Mouse (Mus musculus): ENCODE measurements at regions not wholly inside any gene's neighbourhood (a gene's known extent, or its start where the extent isn't known, plus 50 kb on each side); places are given as distances from the start of the nearest gene placed in this dataset.
A peak's percentile ranks its signal among the peaks of the same experiment; 100 is the strongest.

DNA sequence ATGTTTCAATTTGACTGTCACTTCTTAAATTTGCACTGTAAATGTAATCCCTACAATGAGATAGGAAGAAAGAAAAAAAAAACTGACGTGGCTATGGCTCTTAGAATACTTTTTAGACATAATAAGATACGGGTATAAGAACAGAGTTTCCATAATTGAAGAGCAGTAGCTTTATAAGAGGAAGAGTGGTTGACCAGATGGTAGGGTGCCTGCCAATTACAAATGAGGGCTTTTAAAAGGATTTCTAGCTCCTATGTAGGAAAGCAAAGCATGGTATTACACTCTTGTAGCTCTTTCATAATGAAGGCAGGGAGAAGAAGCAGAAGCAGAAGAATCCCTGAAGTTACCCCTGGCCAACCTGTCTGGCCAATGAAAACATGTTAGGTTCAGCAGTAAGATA, 239.7 kb upstream of the Car10 start:
- WGBS, result 79% methylated on average over 2 of the region's 2 CpGs

DNA sequence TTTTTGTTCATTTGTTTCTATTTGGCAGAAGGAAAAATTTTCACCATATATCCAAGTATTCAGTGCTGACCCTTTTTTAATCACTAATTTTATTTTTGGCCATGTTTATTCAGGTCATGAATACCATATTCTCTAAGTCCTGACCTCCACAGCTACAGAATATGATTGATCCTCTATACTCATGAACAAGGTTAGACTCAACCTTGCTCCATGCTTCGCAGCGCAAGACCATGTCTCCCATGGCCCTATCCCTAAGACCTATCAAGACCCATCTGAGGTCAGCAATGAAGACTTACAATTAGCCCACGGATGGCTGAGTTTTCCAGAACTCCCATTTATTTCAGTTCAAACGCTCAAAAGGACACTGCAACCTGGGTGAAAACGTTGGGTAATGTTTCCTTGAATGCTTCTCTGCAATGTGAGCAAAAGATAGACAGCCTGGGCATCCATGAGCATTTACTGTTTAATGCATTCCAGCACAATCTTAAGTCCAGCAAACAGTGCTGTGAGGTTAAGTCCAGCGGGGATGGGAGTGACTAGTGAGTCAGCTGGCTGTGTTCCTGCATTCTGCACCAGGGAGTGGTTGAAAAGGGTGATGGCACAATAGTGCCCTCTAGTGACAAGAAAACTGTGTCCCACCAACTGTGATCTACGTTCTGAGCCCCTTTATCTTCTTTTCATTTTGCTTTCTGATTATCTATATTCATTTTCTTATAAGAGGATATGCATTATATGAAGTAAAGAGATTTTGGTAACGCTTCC, 208.0 kb upstream of the Car10 start:
- no peaks in the 10 kb centered on the region for H3K27me3 ChIP-seq (ENCODE audit: poor library complexity, severe bottlenecking)
- no peak overlapping the region for H3K4me3 ChIP-seq
- peaks cover 3% of the 10 kb centered on the region; the same call in 1 of the 2 replicates for H3K4me1 ChIP-seq
- H3K36me3 ChIP-seq (replicated peaks), result no peaks in the 10 kb centered on the region
- WGBS, result 53% methylated on average over 8 of the region's 8 CpGs
- no peak overlapping the region for H3K27ac ChIP-seq
- H3K9me3 ChIP-seq, result no peaks in the 10 kb centered on the region
- peak; percentile 23 for DNase-seq (ENCODE audit: extremely low spot score, low spot score)

More for the DNA sequence above, 239.7 kb upstream of the Car10 start:
- H3K27me3 ChIP-seq (ENCODE audit: poor library complexity, severe bottlenecking), result no peaks in the 10 kb centered on the region
- peaks cover 4% of the 10 kb centered on the region; the same call in 1 of the 2 replicates for H3K9me3 ChIP-seq
- no peaks in the 10 kb centered on the region for H3K36me3 ChIP-seq (replicated peaks)
- DNase-seq (ENCODE audit: extremely low spot score, low spot score), result no peak
- no peaks in the 10 kb centered on the region for H3K4me1 ChIP-seq
- H3K4me3 ChIP-seq, result no peak overlapping the region
- H3K27ac ChIP-seq, result no peak overlapping the region

DNA sequence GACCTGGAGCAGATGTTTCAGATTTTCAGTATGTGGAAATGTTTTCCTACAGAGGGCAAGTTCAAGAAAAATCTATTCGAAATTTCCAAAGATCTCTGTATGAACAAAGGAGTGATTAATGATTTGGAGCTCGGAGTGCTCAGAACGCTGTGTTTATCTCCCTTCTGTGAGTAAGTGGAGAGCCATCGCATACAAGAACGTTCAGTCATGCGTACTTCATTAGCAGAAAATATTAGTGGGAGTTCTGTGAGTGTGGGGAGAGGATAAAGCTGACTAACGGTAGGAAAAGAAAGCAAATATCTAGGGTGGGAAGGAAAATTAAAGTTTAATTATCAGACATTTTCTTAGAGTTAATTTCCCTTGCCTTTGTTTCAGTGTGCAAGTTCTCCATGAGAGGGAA, 198.5 kb upstream of the Car10 start:
- Histone ChIP-seq H3K27ac (no peak overlapping the region), H3K4me3 (no peak overlapping the region), H3K27me3 (ENCODE audit: poor library complexity, severe bottlenecking) (no peaks in the 10 kb centered on the region), H3K36me3 (replicated peaks) (no peaks in the 10 kb centered on the region), H3K9me3 (no peaks in the 10 kb centered on the region), H3K4me1 (peaks cover 8% of the 10 kb centered on the region)
- 61% methylated on average over 7 of the region's 7 CpGs for WGBS
- no peak for DNase-seq (ENCODE audit: extremely low spot score, low spot score)
